In the genomic region with DNA sequence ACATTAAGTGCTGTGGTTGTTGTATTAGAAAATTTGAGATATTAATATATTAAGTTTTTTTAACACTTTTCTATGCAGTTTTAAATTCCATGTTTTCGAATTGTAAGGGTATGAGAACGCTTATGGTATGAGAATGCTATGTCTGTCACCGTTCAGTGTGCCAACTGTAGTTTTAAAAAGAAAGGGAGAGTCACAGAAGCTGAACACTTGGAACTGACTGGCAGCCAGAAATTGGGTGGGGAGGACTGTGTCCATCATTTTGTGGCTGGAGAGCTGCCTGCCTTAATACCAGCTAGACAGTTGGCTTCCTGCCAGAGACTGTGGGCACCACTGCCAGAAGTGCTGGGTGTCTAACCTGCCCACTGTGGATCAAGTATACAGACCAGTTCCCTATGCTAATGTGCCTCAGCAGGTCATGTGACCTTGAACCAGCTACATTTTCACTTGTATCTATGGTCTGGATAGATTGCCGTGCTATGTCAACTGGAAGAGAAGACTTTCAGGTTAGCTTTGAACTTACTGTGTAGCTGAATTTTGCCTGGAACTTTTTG, we compare ENCODE assay signal across 7 mouse cellular contexts. TPM values are rescaled to one million over a fixed set of nuclear protein-coding genes. Genes with fewer than 3 reads are reported as not detected.
A peak's percentile ranks its signal among the peaks of the same experiment; 100 is the strongest.
DNase-seq lines count a peak whose midpoint lies in the region; ATAC-seq lines count a peak whose summit lies in the region.

No protein-coding gene starts in this region.

- DNase-seq in left cerebral cortex, postnatal 10 days (ENCODE audit: extremely low spot score in 1 of 2, low spot score in 2 of 2): peak; percentile 28 to 45
- no peak for DNase-seq in left cerebral cortex, adult 11 months (ENCODE audit: low spot score)
- peak; percentile 40 for DNase-seq in adipocyte (ENCODE audit: low spot score)
- peak; percentile 72 for DNase-seq in adrenal gland, postnatal 36 days
- DNase-seq in kidney, postnatal 25 days: peak; percentile 43 to 59

- no peak for ATAC-seq in CD4-positive, CD25-positive, alpha-beta regulatory T cell, adult 4 months
- ATAC-seq in monocyte, adult 5-6 weeks (replicated peaks; ENCODE audit: insufficient number of reproducible peaks, low FRiP score, low TSS enrichment, poor library complexity, severe bottlenecking): no peak

- intact Hi-C loops in left cerebral cortex, postnatal 10 days (cut with DNase I): no loop called here

RNA-seq across cellular contexts. Expression of a gene that starts 18.1 kb away (rescaled TPM):
- total RNA-seq in left cerebral cortex, postnatal 10 days (2021): 10 to 100 TPM; 28.7 to 32.4 TPM
- 10 to 100 TPM; 21.1 to 42.4 TPM for total RNA-seq in adrenal gland, postnatal 36 days (2021)
- polyA plus RNA-seq in CD4-positive, CD25-positive, alpha-beta regulatory T cell, adult 4 months (2017; shearing (Covaris generic)): 10 to 100 TPM; 71.6 to 77.0 TPM
- 16.1 to 20.2 TPM (median 17.9 TPM) in 3 replicates for total RNA-seq in monocyte, adult 5-6 weeks (2017)
